Mouse (Mus musculus): ENCODE results near the gene Per3.

GRCm38 (mm10) chr4:151024152-151024551, 20.3 kb downstream of the Per3 start:
- TF ChIP-seq CTCF (IDR thresholded peaks at IDR 0.05; ENCODE audit: control insufficient read depth, insufficient read depth, insufficient read length): no peak
- no peak for TF ChIP-seq MAX (IDR thresholded peaks at IDR 0.05)

Measured in C2C12 (cell line).